Mouse (Mus musculus) lung, embryonic 16.5 days (tissue): ENCODE data around the gene A2m. TPM values are rescaled to one million over a fixed set of nuclear protein-coding genes. Genes with fewer than 3 reads are reported as not detected.

ENCODE experiments used
- ATAC-seq: fragments of 200-750 bp; cut with Nextera tagmentation; 2 replicates; pipeline ENCODE4 v1.8.0; 2017; ENCODE audit warnings: low read depth, mild to moderate bottlenecking, moderate library complexity
- H3K27ac ChIP-seq: fragments of 300-500 bp; sonication (generic); 2 replicates; pipeline ENCODE4 v1.5.1; 2014; ENCODE audit warnings: mild to moderate bottlenecking, control low read depth, low read length
- H3K27me3 ChIP-seq: fragments of 300-500 bp; sonication (generic); 2 replicates; pipeline ENCODE4 v1.6.1; 2014; ENCODE audit warnings: low read depth, low read length, mixed read lengths; ENCODE audit not compliant: control insufficient read depth, insufficient read depth
- H3K36me3 ChIP-seq: fragments of 300-500 bp; sonication (generic); 2 replicates; pipeline ENCODE4 v1.6.1; 2014; ENCODE audit warnings: low read length; ENCODE audit not compliant: control insufficient read depth, insufficient read depth
- H3K4me1 ChIP-seq: fragments of 300-500 bp; sonication (generic); replicated peaks from 2 replicates; pipeline ENCODE4 v1.6.1; 2014; ENCODE audit warnings: low read length, mixed read lengths; ENCODE audit not compliant: control insufficient read depth, insufficient read depth
- H3K4me2 ChIP-seq: fragments of 300-500 bp; sonication (generic); 2 replicates; pipeline ENCODE4 v1.6.1; 2014; ENCODE audit warnings: low read depth, low read length, control low read depth
- H3K4me3 ChIP-seq: fragments of 300-500 bp; sonication (generic); 2 replicates; pipeline ENCODE4 v1.5.1; 2014; ENCODE audit warnings: mild to moderate bottlenecking, low read length, control low read depth
- H3K9ac ChIP-seq: fragments of 300-500 bp; sonication (generic); 2 replicates; pipeline ENCODE4 v1.6.1; 2014; ENCODE audit warnings: low read length, control low read depth
- H3K9me3 ChIP-seq: fragments of 300-500 bp; sonication (generic); 2 replicates; pipeline ENCODE4 v1.6.1; 2016; ENCODE audit warnings: low read length; ENCODE audit not compliant: control insufficient read depth
- WGBS: fragments of 180-500 bp; shearing (Covaris S2); extraction: QIAGEN DNeasy Blood & Tissue Kit; methylation state at CpG from one replicate; pipeline ENCODE4 v1.1.7; 2014; 5-methylcytosine and 5-hydroxymethylcytosine counted together
- polyA plus RNA-seq: library from polyadenylated mRNA; unstranded; fragments of >200 nt; fragmentation: Nextera tagmentation; extraction: Ambion mirVana; gene quantifications from 2 replicates; pipeline ENCODE4 v1.2.1, GENCODE M21; 2015

The A2m gene
- polyA plus RNA-seq: 8.7 and 10.1 TPM in 2 replicates

- 0 out of 2 replicates have a peak within 1 kb of the TSS, but pooled peaks have one; percentile 33 for H3K27ac ChIP-seq
- H3K36me3 ChIP-seq: no peaks in the 10 kb centered on the region
- peak within 1 kb of the TSS; percentile 12; the same call in 1 of the 2 replicates for H3K9ac ChIP-seq
- H3K4me3 ChIP-seq: peak within 1 kb of the TSS; percentile 26
- WGBS: 81% methylated on average over 8 of the region's 8 CpGs
- peak within 1 kb of the TSS; percentile 49 for H3K4me2 ChIP-seq
- H3K9me3 ChIP-seq: no peaks in the 10 kb centered on the region
- peaks cover 13% of the 10 kb centered on the region; the same call in 1 of the 2 replicates for H3K4me1 ChIP-seq
- no peak for ATAC-seq
- no peaks in the 10 kb centered on the region for H3K27me3 ChIP-seq
These were observed at the start of gene A2m for GRCm38 (mm10) chr6:121635076-121635475. Gene A2m, plus strand, starts transcription at chr6:121635376.

- no peak for ATAC-seq
- H3K9ac ChIP-seq: no peak overlapping the region
- H3K4me3 ChIP-seq: no peak overlapping the region
- H3K36me3 ChIP-seq: no peaks in the 10 kb centered on the region
- H3K27me3 ChIP-seq: no peaks in the 10 kb centered on the region
- no peaks in the 10 kb centered on the region for H3K4me1 ChIP-seq
- no peak overlapping the region for H3K4me2 ChIP-seq
- no peaks in the 10 kb centered on the region for H3K9me3 ChIP-seq
- 26% methylated on average over 1 of the region's 1 CpGs for WGBS
- H3K27ac ChIP-seq: no peak overlapping the region
These were observed 45.0 kb upstream of the A2m start for GRCm38 (mm10) chr6:121590131-121590530.

- H3K4me1 ChIP-seq: no peaks in the 10 kb centered on the region
- H3K9me3 ChIP-seq: no peaks in the 10 kb centered on the region
- 81% methylated on average over 1 of the region's 1 CpGs for WGBS
- H3K36me3 ChIP-seq: no peaks in the 10 kb centered on the region
- H3K27ac ChIP-seq: no peak overlapping the region
- no peak overlapping the region for H3K4me3 ChIP-seq
- no peak for ATAC-seq
- no peak overlapping the region for H3K9ac ChIP-seq
- no peak overlapping the region for H3K4me2 ChIP-seq
- no peaks in the 10 kb centered on the region for H3K27me3 ChIP-seq
These were observed 34.2 kb upstream of the A2m start for GRCm38 (mm10) chr6:121600927-121601326.

- no peak overlapping the region for H3K9ac ChIP-seq
- H3K27me3 ChIP-seq: no peaks in the 10 kb centered on the region
- no peaks in the 10 kb centered on the region for H3K36me3 ChIP-seq
- no peak for ATAC-seq
- no peaks in the 10 kb centered on the region for H3K9me3 ChIP-seq
- H3K4me3 ChIP-seq: no peak overlapping the region
- H3K4me2 ChIP-seq: no peak overlapping the region
- no peaks in the 10 kb centered on the region for H3K4me1 ChIP-seq
- no peak overlapping the region for H3K27ac ChIP-seq
These were observed 27.3 kb upstream of the A2m start for GRCm38 (mm10) chr6:121607861-121608260.

GRCm38 (mm10) chr6:121611796-121612195, 23.4 kb upstream of the A2m start:
- Histone ChIP-seq H3K27ac (no peak overlapping the region), H3K4me3 (no peak overlapping the region), H3K4me2 (no peak overlapping the region), H3K9me3 (no peaks in the 10 kb centered on the region), H3K27me3 (no peaks in the 10 kb centered on the region), H3K36me3 (no peaks in the 10 kb centered on the region), H3K4me1 (no peaks in the 10 kb centered on the region), H3K9ac (no peak overlapping the region)
- 37% methylated on average over 3 of the region's 3 CpGs for WGBS
- no peak for ATAC-seq

GRCm38 (mm10) chr6:121617476-121617875, 17.7 kb upstream of the A2m start:
- H3K4me1 ChIP-seq: no peaks in the 10 kb centered on the region
- no peaks in the 10 kb centered on the region for H3K9me3 ChIP-seq
- WGBS: 31% methylated on average over 3 of the region's 3 CpGs
- no peak overlapping the region for H3K9ac ChIP-seq
- no peak for ATAC-seq
- H3K4me3 ChIP-seq: no peak overlapping the region
- H3K27ac ChIP-seq: no peak overlapping the region
- no peak overlapping the region for H3K4me2 ChIP-seq
- no peaks in the 10 kb centered on the region for H3K27me3 ChIP-seq
- H3K36me3 ChIP-seq: no peaks in the 10 kb centered on the region

- no peaks in the 10 kb centered on the region for H3K4me1 ChIP-seq
- no peak overlapping the region for H3K4me3 ChIP-seq
- no peak for ATAC-seq
- no peak overlapping the region for H3K27ac ChIP-seq
- H3K9ac ChIP-seq: no peak overlapping the region
- no peaks in the 10 kb centered on the region for H3K27me3 ChIP-seq
- no peaks in the 10 kb centered on the region for H3K9me3 ChIP-seq
- H3K36me3 ChIP-seq: no peaks in the 10 kb centered on the region
- WGBS: 49% methylated on average over 2 of the region's 2 CpGs
- no peak overlapping the region for H3K4me2 ChIP-seq
These were observed 12.7 kb upstream of the A2m start for GRCm38 (mm10) chr6:121622525-121622924.

- no peak overlapping the region for H3K9ac ChIP-seq
- WGBS: 50% methylated on average over 13 of the region's 13 CpGs
- ATAC-seq: peak; percentile 47
- H3K4me1 ChIP-seq: peaks cover 13% of the 10 kb centered on the region; the same call in 1 of the 2 replicates
- no peak overlapping the region for H3K4me3 ChIP-seq
- H3K27ac ChIP-seq: no peak overlapping the region
- no peaks in the 10 kb centered on the region for H3K36me3 ChIP-seq
- no peaks in the 10 kb centered on the region for H3K9me3 ChIP-seq
- no peak overlapping the region for H3K4me2 ChIP-seq
- H3K27me3 ChIP-seq: no peaks in the 10 kb centered on the region
These were observed 656 bp upstream of the A2m start for GRCm38 (mm10) chr6:121634520-121634919.

- Histone ChIP-seq H3K4me1 (peaks cover 13% of the 10 kb centered on the region; the same call in 1 of the 2 replicates), H3K27me3 (no peaks in the 10 kb centered on the region), H3K4me2 (peak overlapping the region; percentile 49), H3K27ac (0 out of 2 replicates have a peak overlapping the region, but pooled peaks have one; percentile 25), H3K36me3 (no peaks in the 10 kb centered on the region), H3K9ac (peak overlapping the region; percentile 12; the same call in 1 of the 2 replicates), H3K9me3 (no peaks in the 10 kb centered on the region), H3K4me3 (peak overlapping the region; percentile 26)
- WGBS: 5% methylated on average over 12 of the region's 12 CpGs
- ATAC-seq: peak; percentile 80
These were observed 749 bp downstream of the A2m start for GRCm38 (mm10) chr6:121635878-121636371.

GRCm38 (mm10) chr6:121648499-121648898, 13.3 kb downstream of the A2m start:
- WGBS: 64% methylated on average over 11 of the region's 11 CpGs
- H3K9me3 ChIP-seq: no peaks in the 10 kb centered on the region
- H3K4me1 ChIP-seq: no peaks in the 10 kb centered on the region
- no peaks in the 10 kb centered on the region for H3K27me3 ChIP-seq
- H3K9ac ChIP-seq: no peak overlapping the region
- no peaks in the 10 kb centered on the region for H3K36me3 ChIP-seq
- H3K4me3 ChIP-seq: no peak overlapping the region
- no peak overlapping the region for H3K27ac ChIP-seq
- no peak for ATAC-seq
- H3K4me2 ChIP-seq: no peak overlapping the region
